Mouse (Mus musculus) fat pad, adult 2 months (tissue): ENCODE results near the gene Trim40.
A peak's percentile ranks its signal among the peaks of the same experiment; 100 is the strongest.

ENCODE experiments used
- DNase-seq: peaks from one replicate; pipeline ENCODE4 v3.0.0-alpha.2; 2011; ENCODE audit warnings: low read depth, low spot score; ENCODE audit errors: extremely low read depth

Gene Trim40

GRCm38 (mm10) chr17:36843696-36844095, 46.2 kb downstream of the Trim40 start:
- no peak for DNase-seq

GRCm38 (mm10) chr17:36840961-36841445, 48.9 kb downstream of the Trim40 start:
- no peak for DNase-seq

- DNase-seq = no peak
These were observed 50.0 kb downstream of the Trim40 start for GRCm38 (mm10) chr17:36839931-36840330.

- no peak for DNase-seq
These were observed 50.9 kb downstream of the Trim40 start for GRCm38 (mm10) chr17:36839001-36839400.

- DNase-seq = peak; percentile 68
These were observed 52.9 kb downstream of the Trim40 start, which contains the start of gene Trim26 for GRCm38 (mm10) chr17:36836874-36837647. Gene Trim26, plus strand, starts transcription at chr17:36837134.

GRCm38 (mm10) chr17:36836427-36836812, 53.5 kb downstream of the Trim40 start:
- DNase-seq = no peak

- DNase-seq = no peak
These were observed 54.1 kb downstream of the Trim40 start for GRCm38 (mm10) chr17:36835591-36836426.

- DNase-seq = no peak
These were observed 57.2 kb downstream of the Trim40 start for GRCm38 (mm10) chr17:36832694-36833093.
